Comparison of ENCODE assay signal across 19 mouse cellular contexts in the genomic region with DNA sequence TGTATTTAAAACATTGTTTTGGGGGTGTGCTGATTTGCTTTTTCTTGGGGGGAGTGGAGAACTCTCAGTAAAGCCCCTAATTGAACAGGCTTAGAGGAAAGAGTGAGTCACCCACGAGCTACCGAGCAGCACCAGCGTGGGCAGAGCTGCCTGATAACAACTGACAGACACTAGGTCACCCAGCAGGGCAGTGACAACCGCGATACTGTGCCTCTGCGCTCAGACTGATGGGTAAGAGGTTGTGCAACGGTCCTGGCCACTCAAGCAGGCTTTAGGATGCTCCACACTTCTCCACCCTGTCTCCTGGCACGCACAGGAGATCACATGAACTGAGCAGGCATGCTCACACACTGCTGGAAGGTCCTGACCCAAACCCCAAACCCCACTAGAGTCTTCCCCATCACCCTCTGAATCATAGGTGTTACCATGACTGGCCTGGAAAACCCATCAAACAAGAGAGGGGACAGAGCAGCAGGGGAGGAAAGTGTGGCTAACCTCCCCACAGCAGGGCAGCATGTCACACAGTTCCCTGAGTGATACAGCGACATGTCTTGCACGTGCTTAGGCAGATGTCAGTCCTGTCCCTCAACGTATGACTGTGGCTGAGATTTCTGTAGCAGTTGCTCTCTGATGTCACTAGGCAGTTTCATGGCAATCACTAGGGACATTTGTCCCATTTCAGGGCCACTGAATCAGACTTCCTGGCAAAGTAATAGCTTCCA. TPM values are rescaled to one million over a fixed set of nuclear protein-coding genes. Genes with fewer than 3 reads are reported as not detected.
A peak's percentile ranks its signal among the peaks of the same experiment; 100 is the strongest.
DNase-seq lines count a peak whose midpoint lies in the region; ATAC-seq and TF ChIP-seq lines count a peak whose summit lies in the region.
"Had no signal": no experiment of that assay in that cellular context is flagged by ENCODE, and none has a peak within 500 bp of the region (broad histone marks: within the 10 kb centered on the region; RNA-seq: fewer than 3 reads in every experiment).

No protein-coding gene starts in this region.

- no peak for TF ChIP-seq CTCF in liver, postnatal 0 days (IDR thresholded peaks at IDR 0.05; ENCODE audit: low read depth)
- TF ChIP-seq CTCF in CH12.LX (conservative IDR thresholded peaks at IDR 0.05 in 1 of 2, IDR thresholded peaks at IDR 0.05 in 1 of 2; ENCODE audit: low read depth in 2 of 2, low read length in 2 of 2) = no peak

- WGBS in liver, postnatal 0 days (ENCODE audit: insufficient replicate concordance) = 47% methylated on average over 11 of the region's 11 CpGs

- no peak overlapping the region for H3K4me2 ChIP-seq in liver, postnatal 0 days (ENCODE audit: low read depth, low read length)
- H3K4me2 ChIP-seq in CH12.LX (ENCODE audit: insufficient read depth, low read depth, poor library complexity, severe bottlenecking) = no peak overlapping the region; the same call in 1 of the 2 replicates
- H3K4me2 ChIP-seq: hindbrain, embryonic 15.5 days; limb, embryonic 15.5 days; midbrain, embryonic 15.5 days; neural tube, embryonic 12.5 days; stomach, embryonic 15.5 days had no signal

- no peak overlapping the region for H3K9ac ChIP-seq in liver, postnatal 0 days (replicated peaks)
- H3K9ac ChIP-seq in CH12.LX (ENCODE audit: insufficient read depth, low read depth) = no peak overlapping the region
- H3K9ac ChIP-seq: hindbrain, embryonic 15.5 days; limb, embryonic 15.5 days; midbrain, embryonic 15.5 days; neural tube, embryonic 12.5 days; stomach, embryonic 15.5 days had no signal

- DNase-seq in liver (peak; percentile 15), CH12.LX (ENCODE audit: extremely low read depth) (peak; percentile 45)
- DNase-seq in liver, postnatal 0 days = no peak
- DNase-seq in adrenal gland, postnatal 25 days = peak; percentile 29
- no peak for DNase-seq in cerebellum, adult 18-20 months
- DNase-seq in embryo, embryonic 10 days (ENCODE audit: low spot score) = no peak
- DNase-seq: gastrocnemius, postnatal 25 days; kidney, adult 8-10 months; lung, postnatal 14 days; thymus, postnatal 14 days had no signal

- in situ Hi-C loops in CH12.LX (cut with MboI; ENCODE audit: low pct_ligation_motif_present, low pct_unique_long_range_greater_than_20kb, low sequenced_read_pairs) = no loop called here

- H3K79me2 ChIP-seq in CH12.LX (replicated peaks; ENCODE audit: control insufficient read depth, extremely low read depth, insufficient read depth, poor library complexity, severe bottlenecking) = no peaks in the 10 kb centered on the region

- no peak overlapping the region for H3K27ac ChIP-seq in liver, postnatal 0 days (ENCODE audit: low read depth)
- no peak overlapping the region for H3K27ac ChIP-seq in CH12.LX (ENCODE audit: insufficient read depth, low read depth)
- H3K27ac ChIP-seq: hindbrain, embryonic 15.5 days; limb, embryonic 15.5 days; midbrain, embryonic 15.5 days; neural tube, embryonic 12.5 days; stomach, embryonic 15.5 days had no signal

- no peak for ATAC-seq in liver, postnatal 0 days
- ATAC-seq in megakaryocyte progenitor cell, adult 5-6 weeks (replicated peaks; ENCODE audit: poor library complexity) = peak; percentile 35
- ATAC-seq: midbrain, embryonic 15.5 days had no signal

- dilution Hi-C loops in CH12.LX (cut with MboI; ENCODE audit: extremely low pct_ligation_motif_present, extremely low pct_unique_long_range_greater_than_20kb, low sequenced_read_pairs) = no loop called here

- no peaks in the 10 kb centered on the region for H3K4me1 ChIP-seq in liver, postnatal 0 days (ENCODE audit: insufficient read depth)
- H3K4me1 ChIP-seq in CH12.LX (ENCODE audit: control insufficient read depth in 1 of 2, insufficient read depth in 2 of 2) = peaks cover 9 to 19% of the 10 kb centered on the region in 2 experiments
- H3K4me1 ChIP-seq: hindbrain, embryonic 15.5 days; limb, embryonic 15.5 days; midbrain, embryonic 15.5 days; neural tube, embryonic 12.5 days; stomach, embryonic 15.5 days had no signal

- no peaks in the 10 kb centered on the region for H3K9me3 ChIP-seq in liver, postnatal 0 days (ENCODE audit: low read length)
- no peaks in the 10 kb centered on the region for H3K9me3 ChIP-seq in CH12.LX (replicated peaks; ENCODE audit: low read length)
- H3K9me3 ChIP-seq: G1E; hindbrain, embryonic 15.5 days; limb, embryonic 15.5 days; midbrain, embryonic 15.5 days; neural tube, embryonic 12.5 days; stomach, embryonic 15.5 days had no signal

- TF ChIP-seq EP300 in liver, postnatal 0 days (IDR thresholded peaks at IDR 0.05; ENCODE audit: low read depth) = no peak
- peak; percentile 34; the same call in 1 of the 2 replicates for TF ChIP-seq EP300 in CH12.LX (IDR thresholded peaks at IDR 0.05; ENCODE audit: low read length)

- H3K27me3 ChIP-seq in liver, postnatal 0 days (ENCODE audit: insufficient read depth, low read length) = no peaks in the 10 kb centered on the region
- no peaks in the 10 kb centered on the region for H3K27me3 ChIP-seq in CH12.LX (replicated peaks)
- H3K27me3 ChIP-seq: hindbrain, embryonic 15.5 days; limb, embryonic 15.5 days; midbrain, embryonic 15.5 days; neural tube, embryonic 12.5 days; stomach, embryonic 15.5 days had no signal

- H3K36me3 ChIP-seq in liver, postnatal 0 days (replicated peaks; ENCODE audit: insufficient read depth, low read length) = no peaks in the 10 kb centered on the region
- H3K36me3 ChIP-seq in CH12.LX (replicated peaks in 1 of 2; ENCODE audit: control insufficient read depth in 1 of 2, insufficient read depth in 1 of 2, low read length in 1 of 2) = no peaks in the 10 kb centered on the region
- H3K36me3 ChIP-seq: G1E; hindbrain, embryonic 15.5 days; limb, embryonic 15.5 days; midbrain, embryonic 15.5 days; neural tube, embryonic 12.5 days; stomach, embryonic 15.5 days had no signal

- TF ChIP-seq POLR2A in CH12.LX (IDR thresholded peaks at IDR 0.05; ENCODE audit: low read depth, low read length) = no peak

- no peak overlapping the region for H3K4me3 ChIP-seq in liver, postnatal 0 days (ENCODE audit: low read depth, low read length)
- H3K4me3 ChIP-seq in CH12.LX (replicated peaks in 1 of 3; ENCODE audit: low read depth in 2 of 3, low read length in 2 of 3, poor library complexity in 1 of 3) = no peak overlapping the region
- H3K4me3 ChIP-seq: hindbrain, embryonic 15.5 days; limb, embryonic 15.5 days; midbrain, embryonic 15.5 days; neural tube, embryonic 12.5 days; stomach, embryonic 15.5 days had no signal

- TF ChIP-seq RAD21 in CH12.LX (IDR thresholded peaks at IDR 0.05; ENCODE audit: low read depth, low read length) = no peak

TF ChIP-seq in CH12.LX, 34 proteins besides CTCF, POLR2A, EP300 and RAD21:
- TF ChIP-seq MAX (IDR thresholded peaks at IDR 0.05; ENCODE audit: low read length) (peak; percentile 29; the same call in 1 of the 2 replicates), MEF2A (IDR thresholded peaks at IDR 0.05; ENCODE audit: borderline replicate concordance, low read depth, low read length) (no peak), BHLHE40 (IDR thresholded peaks at IDR 0.05; ENCODE audit: low read depth, low read length) (peak; percentile 93), JUN (IDR thresholded peaks at IDR 0.05; ENCODE audit: insufficient read depth, low read depth, low read length) (peak; percentile 23; the same call in 1 of the 2 replicates), ZNF384 (IDR thresholded peaks at IDR 0.05; ENCODE audit: low read depth, low read length) (no peak), TBP (conservative IDR thresholded peaks at IDR 0.05; ENCODE audit: low read depth, low read length) (no peak), SIN3A (IDR thresholded peaks at IDR 0.05; ENCODE audit: low read length) (no peak), JUND (conservative IDR thresholded peaks at IDR 0.05; ENCODE audit: low read depth, low read length) (peak; percentile 55; the same call in 1 of the 2 replicates), MXI1 (IDR thresholded peaks at IDR 0.05; ENCODE audit: low read depth, low read length) (peak; percentile 37; the same call in 1 of the 2 replicates), IRF4 (IDR thresholded peaks at IDR 0.05; ENCODE audit: low read depth, low read length) (no peak), ZMIZ1 (IDR thresholded peaks at IDR 0.05; ENCODE audit: low read depth, low read length) (no peak), ETS1 (conservative IDR thresholded peaks at IDR 0.05; ENCODE audit: low read depth, low read length) (0 out of 2 replicates have a peak, but pooled peaks have one; percentile 15), USF2 (conservative IDR thresholded peaks at IDR 0.05; ENCODE audit: low read depth, low read length) (no peak), UBTF (IDR thresholded peaks at IDR 0.05; ENCODE audit: low read depth, low read length) (no peak)

RNA-seq across cellular contexts. Expression of a gene that starts 8.2 kb away (rescaled TPM):
- 0.02 TPM in 1 of 2 replicates, not detected in the other for polyA plus RNA-seq in liver, postnatal 0 days (2015; fragmentation: Nextera tagmentation; extraction: Ambion mirVana)
- total RNA-seq in CH12.LX (2012; rRNA removed) (not detected in 2 replicates), CH12.LX (2014; rRNA removed) (not detected in 2 replicates)
- not detected in 2 replicates for polyA plus RNA-seq in CH12.LX (2012; ENCODE audit: insufficient read length, low read depth)
- 0.24 and 0.43 TPM in 2 replicates for total RNA-seq in adrenal gland, postnatal 25 days (2021)
- not detected in 2 replicates for total RNA-seq in megakaryocyte progenitor cell, adult 5-6 weeks (2015)
- not detected in 2 replicates for total RNA-seq in megakaryocyte progenitor cell, adult 5-6 weeks (2017)
- total RNA-seq: left cerebral cortex, adult 8-10 months had no signal
- polyA plus RNA-seq: G1E; heart, embryonic 16.5 days; hindbrain, embryonic 15.5 days; midbrain, embryonic 15.5 days; neural tube, embryonic 12.5 days; stomach, embryonic 15.5 days had no signal

RNA-seq across cellular contexts. Expression of a gene that starts 58.5 kb away (rescaled TPM):
- 4.0 and 5.7 TPM in 2 replicates for polyA plus RNA-seq in liver, postnatal 0 days (2015; fragmentation: Nextera tagmentation; extraction: Ambion mirVana)
- 15.6 and 19.7 TPM in 2 replicates for total RNA-seq in CH12.LX (2012; rRNA removed)
- 20.0 and 27.9 TPM in 2 replicates for total RNA-seq in CH12.LX (2014; rRNA removed)
- 40.0 and 54.0 TPM in 2 replicates for polyA plus RNA-seq in CH12.LX (2012; ENCODE audit: insufficient read length, low read depth)
- total RNA-seq in adrenal gland, postnatal 25 days (2021) = 8.6 and 14.9 TPM in 2 replicates
- 12.9 and 19.2 TPM in 2 replicates for total RNA-seq in megakaryocyte progenitor cell, adult 5-6 weeks (2015)
- 8.0 and 13.1 TPM in 2 replicates for total RNA-seq in megakaryocyte progenitor cell, adult 5-6 weeks (2017)
- polyA plus RNA-seq: G1E had no signal

Comparison
In these comparisons a context has a peak if more than half of its experiments do, and no peak if none do; other contexts are left out.
1. DNase-seq: peak in liver (single experiment), CH12.LX (single experiment) and adrenal gland, postnatal 25 days (single experiment); none in liver, postnatal 0 days (single experiment), cerebellum, adult 18-20 months (0 of 2) and embryo, embryonic 10 days (single experiment).